Comparison of ENCODE assay signal across 8 mouse cellular contexts in the genomic region with DNA sequence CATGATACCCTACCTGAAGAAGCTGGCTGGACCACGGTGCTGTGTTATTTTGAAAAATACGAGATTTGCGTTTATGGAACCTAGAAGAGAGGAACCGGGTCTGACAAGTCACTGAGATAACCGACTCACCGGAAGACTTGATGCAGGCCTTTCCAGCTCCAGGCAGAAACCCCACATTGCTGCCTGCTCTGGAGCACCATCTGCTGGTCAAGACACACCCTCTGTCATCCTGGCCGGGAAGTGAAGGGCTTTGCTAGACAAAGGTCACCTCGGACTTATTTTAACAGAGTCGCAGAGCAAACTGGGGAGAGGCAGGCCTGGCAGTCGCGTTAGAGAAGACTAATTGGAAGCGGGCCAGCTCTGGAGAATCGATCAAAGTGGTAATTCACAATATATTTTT.
DNase-seq lines count a peak whose midpoint lies in the region; ATAC-seq and TF ChIP-seq lines count a peak whose summit lies in the region.

No protein-coding gene starts in this region.

- H3K9me3 ChIP-seq in CH12.LX (replicated peaks; ENCODE audit: low read length): peaks cover 3% of the 10 kb centered on the region
- H3K9me3 ChIP-seq in forebrain, embryonic 15.5 days: no peaks in the 10 kb centered on the region

- no peak for TF ChIP-seq POLR2A in CH12.LX (IDR thresholded peaks at IDR 0.05; ENCODE audit: low read depth, low read length)

- ATAC-seq in cerebellum, adult (ENCODE audit: insufficient number of reproducible peaks, low FRiP score, low TSS enrichment): peak; percentile 77
- ATAC-seq in forebrain, embryonic 15.5 days (replicated peaks): peak; percentile 80

- in situ Hi-C loops in CH12.LX (cut with MboI; ENCODE audit: low pct_ligation_motif_present, low pct_unique_long_range_greater_than_20kb, low sequenced_read_pairs): no loop called here

- no peaks in the 10 kb centered on the region for H3K36me3 ChIP-seq in CH12.LX (replicated peaks in 1 of 2; ENCODE audit: control insufficient read depth in 1 of 2, insufficient read depth in 1 of 2, low read length in 1 of 2)
- no peaks in the 10 kb centered on the region for H3K36me3 ChIP-seq in forebrain, embryonic 15.5 days

- peak overlapping the region; percentile 78; the same call in 1 of the 2 replicates for H3K4me2 ChIP-seq in CH12.LX (ENCODE audit: insufficient read depth, low read depth, poor library complexity, severe bottlenecking)
- no peak overlapping the region for H3K4me2 ChIP-seq in forebrain, embryonic 15.5 days (replicated peaks)

- H3K27me3 ChIP-seq in CH12.LX (replicated peaks): no peaks in the 10 kb centered on the region
- H3K27me3 ChIP-seq in forebrain, embryonic 15.5 days: no peaks in the 10 kb centered on the region

- peak; percentile 86 to 92 for TF ChIP-seq CTCF in CH12.LX (conservative IDR thresholded peaks at IDR 0.05 in 1 of 2, IDR thresholded peaks at IDR 0.05 in 1 of 2; ENCODE audit: low read depth in 2 of 2, low read length in 2 of 2)

- H3K27ac ChIP-seq in CH12.LX (ENCODE audit: insufficient read depth, low read depth): no peak overlapping the region
- H3K27ac ChIP-seq in forebrain, embryonic 15.5 days (replicated peaks): no peak overlapping the region; the same call in 1 of the 2 replicates

- H3K79me2 ChIP-seq in CH12.LX (replicated peaks; ENCODE audit: control insufficient read depth, extremely low read depth, insufficient read depth, poor library complexity, severe bottlenecking): no peaks in the 10 kb centered on the region

- H3K9ac ChIP-seq in CH12.LX (ENCODE audit: insufficient read depth, low read depth): no peak overlapping the region
- H3K9ac ChIP-seq in forebrain, embryonic 15.5 days (replicated peaks): no peak overlapping the region

- 11% methylated on average over 13 of the region's 13 CpGs for WGBS in forebrain, embryonic 15.5 days

- intact Hi-C loops in heart, postnatal 36 days (cut with DNase I): no loop called here

- peak; percentile 95 for DNase-seq in CH12.LX (ENCODE audit: extremely low read depth)
- DNase-seq in heart, postnatal 36 days: peak; percentile 35 to 53
- DNase-seq in layer of hippocampus, adult 11-12 months (ENCODE audit: low spot score): peak; percentile 57
- DNase-seq in lung, adult 18-20 months: peak; percentile 45 to 57
- DNase-seq in ovary, postnatal 10 days (ENCODE audit: low spot score): peak; percentile 44
- DNase-seq in thymus, postnatal 10 days (ENCODE audit: low spot score in 2 of 2): peak; percentile 38 to 66

- dilution Hi-C loops in CH12.LX (cut with MboI; ENCODE audit: extremely low pct_ligation_motif_present, extremely low pct_unique_long_range_greater_than_20kb, low sequenced_read_pairs): no loop called here

- peak; percentile 90 for TF ChIP-seq RAD21 in CH12.LX (IDR thresholded peaks at IDR 0.05; ENCODE audit: low read depth, low read length)

- H3K4me3 ChIP-seq in CH12.LX (replicated peaks in 1 of 3; ENCODE audit: low read depth in 2 of 3, low read length in 2 of 3, poor library complexity in 1 of 3): no peak overlapping the region
- no peak overlapping the region for H3K4me3 ChIP-seq in forebrain, embryonic 15.5 days

- TF ChIP-seq EP300 in CH12.LX (IDR thresholded peaks at IDR 0.05; ENCODE audit: low read length): no peak

- peaks cover 0 to 10% of the 10 kb centered on the region in 2 experiments; a peak in 1 of 4 replicates for H3K4me1 ChIP-seq in CH12.LX (ENCODE audit: control insufficient read depth in 1 of 2, insufficient read depth in 2 of 2)
- peaks cover 5% of the 10 kb centered on the region; the same call in 1 of the 2 replicates for H3K4me1 ChIP-seq in forebrain, embryonic 15.5 days

TF ChIP-seq in CH12.LX, 34 proteins besides CTCF, POLR2A, EP300 and RAD21:
- TF ChIP-seq TCF12 (IDR thresholded peaks at IDR 0.05; ENCODE audit: low read depth, low read length) (no peak; the same call in 1 of the 2 replicates), MAZ (IDR thresholded peaks at IDR 0.05; ENCODE audit: low read depth, low read length) (no peak), MAX (IDR thresholded peaks at IDR 0.05; ENCODE audit: low read length) (no peak), USF2 (conservative IDR thresholded peaks at IDR 0.05; ENCODE audit: low read depth, low read length) (no peak), IRF4 (IDR thresholded peaks at IDR 0.05; ENCODE audit: low read depth, low read length) (no peak; the same call in 1 of the 2 replicates), JUND (conservative IDR thresholded peaks at IDR 0.05; ENCODE audit: low read depth, low read length) (no peak), MYC (IDR thresholded peaks at IDR 0.05; ENCODE audit: low read depth, low read length) (no peak), CHD2 (IDR thresholded peaks at IDR 0.05; ENCODE audit: low read length) (no peak), ELF1 (IDR thresholded peaks at IDR 0.05; ENCODE audit: low read depth, low read length) (peak; percentile 75), SMC3 (IDR thresholded peaks at IDR 0.05; ENCODE audit: low read depth, low read length) (peak; percentile 93), RCOR1 (conservative IDR thresholded peaks at IDR 0.05; ENCODE audit: low read depth, low read length) (no peak), MAFK (IDR thresholded peaks at IDR 0.05; ENCODE audit: insufficient replicate concordance, low read length) (no peak), ETS1 (conservative IDR thresholded peaks at IDR 0.05; ENCODE audit: low read depth, low read length) (no peak), KAT2A (IDR thresholded peaks at IDR 0.05; ENCODE audit: insufficient replicate concordance, low read length) (no peak), POLR2AphosphoS2 (IDR thresholded peaks at IDR 0.05; ENCODE audit: low read depth, low read length) (no peak), NELFE (IDR thresholded peaks at IDR 0.05; ENCODE audit: low read depth, low read length) (no peak), HCFC1 (IDR thresholded peaks at IDR 0.05; ENCODE audit: low read depth, low read length) (no peak)

Comparison
In these comparisons a context has a peak if more than half of its experiments do, and no peak if none do; other contexts are left out.
1. DNase-seq: peak in every context shown above with its lines; median percentile 95 in CH12.LX; 57 in layer of hippocampus, adult 11-12 months; 52 in thymus, postnatal 10 days; 51 in lung, adult 18-20 months; 44 in heart, postnatal 36 days; 44 in ovary, postnatal 10 days.